Mouse (Mus musculus): ENCODE measurements around the gene Tor1aip2.

DNA sequence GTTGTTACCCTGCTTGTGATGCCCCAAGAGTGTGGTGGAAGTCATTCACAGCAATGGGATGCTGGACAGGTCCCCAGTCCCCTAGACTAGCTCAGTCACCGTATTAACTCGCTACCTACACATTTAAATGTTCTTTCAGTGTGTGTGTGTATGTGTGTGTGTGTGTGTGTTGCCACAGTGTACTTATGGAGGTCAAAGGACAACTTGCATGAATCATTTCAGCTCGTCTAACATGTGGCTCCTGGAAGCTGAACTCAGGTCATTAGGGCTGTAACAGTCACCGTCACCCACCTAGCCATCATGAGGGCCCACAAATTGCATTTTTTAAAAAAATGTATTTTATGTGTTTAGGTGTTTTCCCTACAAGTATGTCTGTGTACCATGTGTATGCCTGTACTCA lies 27.0 kb downstream of the Tor1aip2 start:
- TF ChIP-seq CHD2 (IDR thresholded peaks at IDR 0.05; ENCODE audit: low read depth, low read length): no peak
- TF ChIP-seq ZNF384 (IDR thresholded peaks at IDR 0.05; ENCODE audit: low read depth, low read length): no peak
- TF ChIP-seq MAFK (IDR thresholded peaks at IDR 0.05; ENCODE audit: insufficient read depth, low read depth, low read length): no peak

All from ES-E14 (cell line).